Mouse (Mus musculus) embryonic fibroblast, embryonic 13.5 days (primary cell): ENCODE measurements at regions not wholly inside any gene's neighbourhood (a gene's known extent, or its start where the extent isn't known, plus 50 kb on each side); places are given as distances from the start of the nearest gene placed in this dataset.

Experiments used
- CTCF ChIP-seq: IDR thresholded peaks from 2 replicates; pipeline ENCODE4 v1.5.1; 2011; ENCODE audit warnings: mild to moderate bottlenecking, control low read depth, low read length, moderate library complexity, borderline replicate concordance; ENCODE audit not compliant: insufficient read depth
- POLR2A ChIP-seq: IDR thresholded peaks from 2 replicates; pipeline ENCODE4 v1.6.1; 2011; ENCODE audit warnings: low read depth, mild to moderate bottlenecking, control low read depth, low read length, moderate library complexity

- no peak for TF ChIP-seq CTCF
- no peak for TF ChIP-seq POLR2A
These were observed 198.5 kb upstream of the Irx3 start for GRCm38 (mm10) chr8:92000368-92000767.
